Mouse (Mus musculus) heart, embryonic 16.5 days (tissue): ENCODE measurements around the gene Glyatl3. TPM values are rescaled to one million over a fixed set of nuclear protein-coding genes. Genes with fewer than 3 reads are reported as not detected.

Experiments
- ATAC-seq: fragments of 200-750 bp; cut with Nextera tagmentation; replicated peaks from 2 replicates; pipeline ENCODE4 v1.8.0; 2017; ENCODE audit warnings: moderate number of reproducible peaks; ENCODE audit not compliant: insufficient read depth, low FRiP score; ENCODE audit errors: extremely low read depth
- H3K27ac ChIP-seq: fragments of 300-500 bp; sonication (generic); 2 replicates; pipeline ENCODE4 v1.5.1; 2014; ENCODE audit warnings: mild to moderate bottlenecking, low read length, control low read depth, moderate library complexity
- H3K27me3 ChIP-seq: fragments of 300-500 bp; sonication (generic); 2 replicates; pipeline ENCODE4 v1.6.1; 2014; ENCODE audit warnings: low read length, mixed read lengths; ENCODE audit not compliant: control insufficient read depth, insufficient read depth
- H3K36me3 ChIP-seq: fragments of 300-500 bp; sonication (generic); 2 replicates; pipeline ENCODE4 v1.6.1; 2014; ENCODE audit not compliant: control insufficient read depth, insufficient read depth
- H3K4me1 ChIP-seq: fragments of 300-500 bp; sonication (generic); 2 replicates; pipeline ENCODE4 v1.6.1; 2014; ENCODE audit warnings: low read length, mixed read lengths; ENCODE audit not compliant: control insufficient read depth, insufficient read depth
- H3K4me2 ChIP-seq: fragments of 300-500 bp; sonication (generic); 2 replicates; pipeline ENCODE4 v1.6.1; 2014; ENCODE audit warnings: low read depth, mild to moderate bottlenecking, control low read depth, low read length
- H3K4me3 ChIP-seq: fragments of 300-500 bp; sonication (generic); 2 replicates; pipeline ENCODE4 v1.5.1; 2014; ENCODE audit warnings: mild to moderate bottlenecking, control low read depth, low read length
- H3K9ac ChIP-seq: fragments of 300-500 bp; sonication (generic); 2 replicates; pipeline ENCODE4 v1.6.1; 2014; ENCODE audit warnings: low read length, control low read depth
- H3K9me3 ChIP-seq: fragments of 300-500 bp; sonication (generic); replicated peaks from 2 replicates; pipeline ENCODE4 v1.6.1; 2016; ENCODE audit warnings: low read length; ENCODE audit not compliant: control insufficient read depth
- WGBS: fragments of 180-500 bp; shearing (Covaris S2); extraction: QIAGEN DNeasy Blood & Tissue Kit; methylation state at CpG from one replicate; pipeline ENCODE4 v1.1.7; 2014; 5-methylcytosine and 5-hydroxymethylcytosine counted together
- polyA plus RNA-seq: library from polyadenylated mRNA; unstranded; fragments of >200 nt; fragmentation: Nextera tagmentation; extraction: Ambion mirVana; gene quantifications from 2 replicates; pipeline ENCODE4 v1.2.1, GENCODE M21; 2015

The Glyatl3 gene
- not detected in 2 replicates for polyA plus RNA-seq

DNA sequence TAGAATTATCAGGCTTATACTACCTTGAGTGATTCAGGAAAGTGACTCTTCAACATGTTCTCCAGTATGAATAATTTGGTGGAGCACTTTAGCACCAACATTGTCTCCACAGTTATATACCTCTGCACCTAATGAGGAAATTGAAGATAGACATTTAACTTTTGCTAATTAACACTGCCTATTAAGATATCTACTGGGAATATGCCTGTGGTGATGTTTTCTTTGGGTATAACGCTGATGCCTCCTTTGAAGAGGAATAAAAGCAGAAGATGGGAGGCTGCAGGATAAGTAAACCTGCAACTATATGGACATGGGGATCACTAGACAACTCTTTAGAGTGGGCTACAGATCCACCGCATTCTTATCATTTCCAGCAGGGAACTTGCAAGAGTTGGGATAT lies at the start of gene Glyatl3:
Gene Glyatl3, minus strand, starts transcription at position 101 of the 400 bp plus-strand sequence.
- 83% methylated on average over 2 of the region's 2 CpGs for WGBS
- no peaks in the 10 kb centered on the region for H3K27me3 ChIP-seq
- H3K9me3 ChIP-seq = no peaks in the 10 kb centered on the region
- no peak within 1 kb of the TSS for H3K9ac ChIP-seq
- ATAC-seq = no peak
- no peaks in the 10 kb centered on the region for H3K4me1 ChIP-seq
- H3K27ac ChIP-seq = no peak within 1 kb of the TSS
- no peak within 1 kb of the TSS for H3K4me2 ChIP-seq
- H3K4me3 ChIP-seq = no peak within 1 kb of the TSS
- H3K36me3 ChIP-seq = no peaks in the 10 kb centered on the region

DNA sequence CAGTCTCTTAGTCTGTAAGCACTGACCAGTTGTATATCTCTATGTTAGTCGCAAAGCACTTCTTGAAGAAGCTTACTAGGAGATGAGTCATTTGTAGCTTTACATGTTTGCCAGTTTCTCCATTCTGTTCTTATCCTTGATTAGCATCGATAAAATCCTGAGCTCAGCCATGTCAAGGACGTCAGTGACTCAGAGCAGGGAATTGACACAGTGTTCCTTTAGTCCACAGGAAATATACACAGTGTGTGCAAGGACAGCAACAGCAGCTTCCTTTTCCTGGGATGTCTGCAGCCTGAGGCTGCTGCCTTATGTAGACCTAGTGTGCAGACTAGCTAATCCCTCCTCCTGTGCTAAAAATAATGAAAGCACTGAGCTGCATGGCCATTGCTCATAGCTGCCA lies 34.4 kb upstream of the Glyatl3 start:
- H3K9me3 ChIP-seq = no peaks in the 10 kb centered on the region
- H3K4me3 ChIP-seq = no peak overlapping the region
- H3K4me1 ChIP-seq = no peaks in the 10 kb centered on the region
- no peaks in the 10 kb centered on the region for H3K27me3 ChIP-seq
- H3K27ac ChIP-seq = no peak overlapping the region
- no peak overlapping the region for H3K4me2 ChIP-seq
- no peak overlapping the region for H3K9ac ChIP-seq
- ATAC-seq = no peak
- peaks cover 14% of the 10 kb centered on the region for H3K36me3 ChIP-seq
- 77% methylated on average over 3 of the region's 3 CpGs for WGBS

DNA sequence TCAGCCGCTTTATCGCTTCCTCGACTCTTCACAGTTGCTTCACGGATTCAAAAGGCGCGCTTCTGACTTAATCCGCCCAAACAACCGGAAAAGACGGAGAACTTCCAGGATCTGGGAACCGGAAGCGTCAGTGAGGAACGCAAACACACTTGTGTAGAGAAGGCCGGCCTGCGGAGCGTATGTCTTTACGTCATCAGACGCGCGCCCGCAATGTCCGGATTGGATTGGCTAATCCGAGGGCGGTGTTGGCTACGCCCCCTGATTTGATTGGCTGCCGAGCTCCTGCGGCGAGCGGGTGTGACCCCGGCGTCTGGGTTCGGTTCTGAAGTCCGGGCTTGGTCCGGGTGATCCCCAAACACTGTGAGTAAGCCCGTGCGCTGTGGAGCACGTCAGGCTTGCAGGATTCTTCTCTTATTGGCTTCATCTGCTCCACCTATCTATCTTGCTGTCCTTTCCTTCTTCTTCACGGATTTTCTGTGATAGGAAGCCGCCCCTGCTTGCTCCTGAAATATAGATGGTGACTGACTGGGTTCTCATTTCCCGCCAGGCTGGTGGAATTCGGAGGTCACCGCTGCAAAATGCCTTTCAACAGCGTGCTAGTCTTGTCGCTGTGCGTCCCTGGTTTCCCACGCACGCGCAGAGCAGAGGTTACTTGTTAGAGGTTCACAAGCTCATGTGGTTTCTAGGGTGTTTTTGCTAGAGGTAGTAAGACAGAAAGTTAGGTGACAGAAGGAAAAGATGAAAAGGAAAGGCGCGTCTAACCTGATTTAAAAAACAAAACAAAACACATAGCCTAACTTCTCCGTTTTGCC lies 20.5 kb upstream of the Glyatl3 start, which contains the start of the genes Mut and Cenpq:
Gene Mut, plus strand, starts transcription at position 266 of the 812 bp plus-strand sequence.
Gene Cenpq, minus strand, starts transcription at position 628 of the 812 bp plus-strand sequence.
- peak within 1 kb of the TSS; percentile 82 for H3K9ac ChIP-seq
- H3K4me3 ChIP-seq = peak within 1 kb of the TSS; percentile 87
- peak within 1 kb of the TSS; percentile 99 for H3K27ac ChIP-seq
- H3K9me3 ChIP-seq = no peaks in the 10 kb centered on the region
- no peaks in the 10 kb centered on the region for H3K27me3 ChIP-seq
- peak within 1 kb of the TSS; percentile 82 for H3K4me2 ChIP-seq
- H3K4me1 ChIP-seq = peaks cover 6% of the 10 kb centered on the region
- peak; percentile 99 for ATAC-seq
- WGBS = under 1% methylated on average over 50 of the region's 50 CpGs
- peaks cover 8% of the 10 kb centered on the region; the same call in 1 of the 2 replicates for H3K36me3 ChIP-seq

DNA sequence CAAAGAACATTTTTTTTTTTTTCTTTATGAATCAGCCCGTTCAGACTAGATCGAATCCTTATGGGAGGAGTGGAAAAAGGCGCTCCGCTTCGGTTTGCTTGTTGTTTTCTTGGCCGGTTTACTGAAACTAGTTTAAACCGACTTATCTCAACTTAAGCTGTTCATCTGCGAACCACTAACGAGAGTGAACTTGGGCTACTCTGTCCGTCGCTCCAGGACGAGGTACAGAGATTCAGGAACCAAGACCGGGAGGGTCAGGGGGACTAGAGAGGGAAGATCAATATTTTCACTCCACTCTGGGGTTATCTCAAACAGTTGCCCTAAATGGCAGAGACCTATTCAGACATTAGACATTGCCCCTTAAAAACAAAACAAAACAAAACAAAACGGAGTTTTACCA lies 19.8 kb upstream of the Glyatl3 start:
- no peaks in the 10 kb centered on the region for H3K27me3 ChIP-seq
- H3K4me2 ChIP-seq = peak overlapping the region; percentile 82
- H3K4me3 ChIP-seq = peak overlapping the region; percentile 87
- no peaks in the 10 kb centered on the region for H3K9me3 ChIP-seq
- H3K9ac ChIP-seq = peak overlapping the region; percentile 70
- H3K36me3 ChIP-seq = peaks cover 9% of the 10 kb centered on the region
- peak overlapping the region; percentile 99; the same call in 1 of the 2 replicates for H3K27ac ChIP-seq
- 3% methylated on average over 14 of the region's 14 CpGs for WGBS
- ATAC-seq = no peak
- H3K4me1 ChIP-seq = peaks cover 6% of the 10 kb centered on the region

DNA sequence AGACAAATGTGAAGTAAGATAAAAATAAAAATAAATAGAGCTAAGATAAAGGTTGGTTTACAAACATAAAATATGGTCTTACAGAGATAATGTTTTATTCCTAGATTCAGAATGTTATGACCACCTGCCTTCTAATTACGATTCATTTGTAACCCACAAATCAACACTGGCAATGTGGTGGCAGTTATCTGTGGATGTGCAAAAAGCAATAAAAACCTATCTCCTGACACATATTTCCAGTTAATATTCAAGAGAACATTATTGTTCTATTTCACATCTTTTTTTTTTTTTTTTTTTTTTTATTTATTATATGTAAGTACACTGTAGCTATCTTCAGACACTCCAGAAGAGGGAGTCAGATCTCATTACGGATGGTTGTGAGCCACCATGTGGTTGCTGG lies 1.3 kb upstream of the Glyatl3 start:
- Histone ChIP-seq H3K9ac (no peak overlapping the region), H3K9me3 (no peaks in the 10 kb centered on the region), H3K27me3 (no peaks in the 10 kb centered on the region), H3K4me1 (no peaks in the 10 kb centered on the region), H3K36me3 (no peaks in the 10 kb centered on the region), H3K27ac (no peak overlapping the region), H3K4me3 (no peak overlapping the region), H3K4me2 (no peak overlapping the region)
- WGBS = 84% methylated on average over 1 of the region's 2 CpGs
- ATAC-seq = no peak

DNA sequence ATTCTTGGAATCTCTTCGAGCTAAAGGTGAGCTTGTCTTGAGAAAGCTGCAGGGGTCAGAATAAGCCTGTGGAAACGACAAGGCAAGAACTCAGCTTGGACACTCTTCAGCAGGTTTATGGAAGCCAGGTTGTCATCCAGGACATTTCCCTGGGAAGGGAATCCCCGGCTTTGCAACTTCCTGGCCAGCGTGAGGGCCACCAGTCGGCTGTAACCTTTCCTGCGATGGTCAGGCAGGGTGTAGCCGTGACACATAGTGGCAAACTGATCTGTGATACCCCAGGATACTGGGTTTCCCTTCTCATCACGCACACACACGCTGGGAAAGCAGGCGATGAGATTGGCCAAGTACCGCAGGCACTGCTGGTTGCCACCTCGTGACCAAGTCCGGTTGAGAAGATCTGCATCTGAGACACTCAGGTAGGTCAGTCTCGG lies 9.4 kb downstream of the Glyatl3 start:
- Histone ChIP-seq H3K9ac (0 out of 2 replicates have a peak overlapping the region, but pooled peaks have one; percentile 31), H3K4me1 (0 out of 2 replicates have a peak, but pooled peaks cover 2% of the 10 kb centered on the region), H3K36me3 (no peaks in the 10 kb centered on the region), H3K27ac (no peak overlapping the region), H3K27me3 (no peaks in the 10 kb centered on the region), H3K4me3 (peak overlapping the region; percentile 23), H3K9me3 (no peaks in the 10 kb centered on the region), H3K4me2 (peak overlapping the region; percentile 59)
- no peak for ATAC-seq
- WGBS = 5% methylated on average over 13 of the region's 14 CpGs

DNA sequence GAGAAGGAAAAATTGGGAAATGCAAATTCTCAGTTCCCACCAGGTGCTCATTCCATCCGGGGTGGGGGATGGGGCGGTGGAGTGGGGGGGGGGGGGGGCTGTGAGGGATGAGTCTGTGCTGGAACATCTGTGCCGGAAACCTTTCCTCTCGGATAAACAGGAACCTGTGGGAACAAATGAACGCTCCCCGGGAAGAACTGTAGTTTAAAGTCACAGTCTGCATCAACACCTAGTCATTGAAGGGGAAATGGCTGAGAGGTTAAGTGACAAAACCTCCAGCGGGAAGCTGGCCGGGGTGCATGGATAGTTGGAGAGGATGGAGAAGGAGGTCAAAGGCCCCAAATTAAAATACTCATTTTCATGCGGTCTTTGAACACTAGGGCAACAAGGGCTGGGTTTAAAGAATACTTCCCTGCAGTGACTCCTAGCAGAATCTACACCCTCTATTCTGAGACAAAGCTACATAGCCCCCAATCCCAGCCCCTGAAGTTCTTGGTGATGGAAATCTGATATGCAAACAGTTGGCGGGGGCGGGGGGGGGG lies 10.0 kb downstream of the Glyatl3 start:
- ATAC-seq = no peak
- Histone ChIP-seq H3K4me2 (peak overlapping the region; percentile 59; the same call in 1 of the 2 replicates), H3K4me1 (0 out of 2 replicates have a peak, but pooled peaks cover 2% of the 10 kb centered on the region), H3K36me3 (no peaks in the 10 kb centered on the region), H3K9me3 (no peaks in the 10 kb centered on the region), H3K27me3 (no peaks in the 10 kb centered on the region), H3K27ac (no peak overlapping the region), H3K9ac (no peak overlapping the region), H3K4me3 (no peak overlapping the region)
- 10% methylated on average over 11 of the region's 11 CpGs for WGBS

DNA sequence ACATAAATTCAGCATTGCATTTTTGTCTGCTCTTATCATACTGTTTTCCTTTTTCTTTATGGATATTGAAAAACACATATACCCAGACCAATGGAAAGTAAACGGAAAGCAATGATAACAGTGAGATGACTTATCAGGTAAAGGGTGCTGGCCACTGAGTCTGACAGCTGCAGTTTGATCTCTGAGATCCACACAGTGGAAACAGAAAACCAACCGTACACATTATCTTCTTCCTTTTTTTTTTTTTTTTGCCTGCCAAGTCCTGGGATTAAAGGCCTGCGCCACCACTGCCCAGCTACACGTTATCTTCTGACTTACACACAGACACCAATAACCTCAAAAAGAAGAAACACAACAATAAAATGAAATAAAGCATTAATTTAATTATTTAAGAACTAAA lies 10.8 kb downstream of the Glyatl3 start:
- Histone ChIP-seq H3K4me1 (0 out of 2 replicates have a peak, but pooled peaks cover 2% of the 10 kb centered on the region), H3K27ac (no peak overlapping the region), H3K27me3 (no peaks in the 10 kb centered on the region), H3K36me3 (no peaks in the 10 kb centered on the region), H3K9ac (no peak overlapping the region), H3K4me2 (no peak overlapping the region), H3K9me3 (no peaks in the 10 kb centered on the region), H3K4me3 (no peak overlapping the region)
- 48% methylated on average over 4 of the region's 4 CpGs for WGBS
- no peak for ATAC-seq
